Mouse (Mus musculus) megakaryocyte, adult 5-6 weeks (primary cell): ENCODE data around the gene 2010111I01Rik. TPM values are rescaled to one million over a fixed set of nuclear protein-coding genes. Genes with fewer than 3 reads are reported as not detected.

Source experiments
- ATAC-seq: 2 replicates; pipeline ENCODE4 v1.8.0; 2016; ENCODE audit warnings: mild to moderate bottlenecking, inconsistent platforms; ENCODE audit not compliant: poor library complexity, severe bottlenecking
- total RNA-seq, 2 experiments: library from RNA; stranded (forward) in 1 of 2; stranded (reverse) in 1 of 2; fragments of 153-499, 151-499 nt in 1 of 2; fragments of 221-1000, 200-1000 nt in 1 of 2; gene quantifications; 2 replicates each; pipeline versions ENCODE4 v1.2.3 to v1.2.4; 2015 to 2017

The 2010111I01Rik gene
- total RNA-seq, 2 experiments from 2014 or later, result 18.1 to 21.5 TPM

DNA sequence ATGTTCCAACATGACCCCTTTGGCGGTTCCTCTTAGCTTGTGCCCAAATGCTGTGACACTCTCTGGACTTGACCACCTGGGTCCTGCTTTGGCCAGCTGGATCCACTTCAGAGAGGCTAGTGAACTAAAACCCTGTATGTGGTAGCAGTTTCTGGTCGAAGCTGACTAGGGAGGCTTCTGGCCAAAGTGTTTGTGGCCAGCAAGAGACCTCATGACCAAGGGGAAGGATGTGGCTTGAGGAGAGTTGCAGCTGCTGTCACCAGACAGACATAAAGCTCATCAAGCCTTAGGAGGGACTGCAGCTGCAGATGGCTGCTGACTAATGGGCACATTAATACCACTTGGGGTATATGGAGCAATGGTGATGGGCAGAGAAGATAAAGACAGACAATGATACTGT, 143.9 kb downstream of the 2010111I01Rik start:
- peak; percentile 80 for ATAC-seq

GRCm38 (mm10) chr13:63111297-63112042, 146.8 kb downstream of the 2010111I01Rik start:
- no peak for ATAC-seq

GRCm38 (mm10) chr13:63112043-63112597, 147.4 kb downstream of the 2010111I01Rik start:
- no peak for ATAC-seq

DNA sequence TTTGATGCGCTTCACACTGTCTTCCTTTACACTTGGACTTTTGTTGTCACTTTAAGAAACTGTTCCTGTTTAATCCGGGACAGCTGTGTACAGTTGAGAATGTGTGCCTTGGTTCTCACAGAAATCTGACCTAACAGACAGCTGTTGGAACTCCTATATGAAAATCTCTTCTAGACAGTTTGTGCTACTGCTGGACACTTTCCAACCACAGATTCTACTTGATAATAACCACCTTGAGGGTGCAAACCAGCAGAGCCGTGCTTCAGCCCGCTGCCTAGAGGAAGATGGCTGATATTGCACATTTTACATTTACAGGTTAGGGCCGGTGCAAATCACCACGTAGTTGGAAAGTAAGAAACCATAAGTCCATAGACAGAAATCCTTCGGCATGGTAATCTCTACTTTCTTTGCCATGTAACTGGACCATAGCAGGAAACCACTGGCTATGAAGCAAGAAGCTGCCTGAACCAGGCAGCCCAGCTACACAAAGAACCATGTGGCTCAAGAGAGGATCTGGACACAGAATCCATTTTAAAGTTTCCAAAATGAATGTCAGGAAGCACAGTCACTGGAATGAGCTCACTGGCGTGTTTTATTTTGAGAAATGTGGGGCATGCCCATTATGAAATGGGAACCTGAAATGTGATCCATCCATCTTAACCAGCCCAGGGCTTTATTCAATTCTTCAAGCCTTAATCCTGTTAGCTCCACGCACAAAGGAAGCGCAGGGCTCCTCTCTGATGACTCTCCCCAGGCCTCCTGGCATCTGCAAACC, 148.1 kb downstream of the 2010111I01Rik start:
- peak; percentile 55 for ATAC-seq

DNA sequence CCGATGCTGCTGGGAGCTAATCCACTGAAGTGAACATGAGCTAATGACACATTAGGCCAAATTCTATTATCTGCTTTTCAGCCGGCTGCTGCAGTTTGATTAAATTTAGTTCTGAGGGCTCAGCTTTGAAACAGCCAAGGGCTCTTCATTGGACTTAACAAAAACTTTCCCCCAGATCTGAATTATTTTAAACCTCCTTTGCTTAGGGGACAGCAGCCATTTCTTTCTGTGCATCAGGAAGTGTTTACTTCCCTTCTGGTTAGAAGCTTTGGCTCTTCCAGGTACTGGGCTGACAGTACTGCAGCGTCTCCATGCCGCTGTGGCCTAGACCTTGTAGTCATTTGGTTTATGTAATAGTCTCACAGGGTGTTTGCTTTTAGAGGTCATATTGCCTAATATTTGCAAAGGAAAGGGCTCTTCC, 149.2 kb downstream of the 2010111I01Rik start:
- ATAC-seq, result no peak

DNA sequence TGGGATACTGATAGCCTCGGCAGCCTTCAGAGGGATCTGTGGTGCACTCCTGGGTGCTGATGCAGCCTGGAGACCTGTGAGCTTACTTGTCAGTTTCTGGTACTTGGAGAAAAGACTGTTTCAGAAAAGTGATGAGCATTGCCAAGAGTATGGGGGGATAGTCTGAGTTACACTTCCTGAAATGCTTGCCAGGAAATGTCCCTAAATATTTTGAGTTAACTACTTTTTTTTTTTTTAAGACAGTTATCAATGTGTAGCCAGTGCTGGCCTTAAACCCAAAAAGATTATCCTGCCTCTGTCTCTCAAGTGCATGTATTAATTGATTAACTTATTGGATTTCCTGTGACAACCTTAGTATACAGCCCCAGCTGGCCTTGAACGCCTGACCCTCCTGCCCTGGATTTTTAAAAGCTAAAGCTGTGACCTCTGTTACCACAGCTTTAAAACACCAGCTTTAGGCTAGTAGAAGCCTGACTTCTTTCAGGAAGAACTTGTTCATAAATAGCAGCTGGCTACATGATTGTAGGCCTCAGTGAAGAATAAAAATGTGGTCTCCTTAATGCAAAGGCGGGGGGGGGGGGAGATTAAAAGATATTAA, 150.6 kb downstream of the 2010111I01Rik start:
- no peak for ATAC-seq

DNA sequence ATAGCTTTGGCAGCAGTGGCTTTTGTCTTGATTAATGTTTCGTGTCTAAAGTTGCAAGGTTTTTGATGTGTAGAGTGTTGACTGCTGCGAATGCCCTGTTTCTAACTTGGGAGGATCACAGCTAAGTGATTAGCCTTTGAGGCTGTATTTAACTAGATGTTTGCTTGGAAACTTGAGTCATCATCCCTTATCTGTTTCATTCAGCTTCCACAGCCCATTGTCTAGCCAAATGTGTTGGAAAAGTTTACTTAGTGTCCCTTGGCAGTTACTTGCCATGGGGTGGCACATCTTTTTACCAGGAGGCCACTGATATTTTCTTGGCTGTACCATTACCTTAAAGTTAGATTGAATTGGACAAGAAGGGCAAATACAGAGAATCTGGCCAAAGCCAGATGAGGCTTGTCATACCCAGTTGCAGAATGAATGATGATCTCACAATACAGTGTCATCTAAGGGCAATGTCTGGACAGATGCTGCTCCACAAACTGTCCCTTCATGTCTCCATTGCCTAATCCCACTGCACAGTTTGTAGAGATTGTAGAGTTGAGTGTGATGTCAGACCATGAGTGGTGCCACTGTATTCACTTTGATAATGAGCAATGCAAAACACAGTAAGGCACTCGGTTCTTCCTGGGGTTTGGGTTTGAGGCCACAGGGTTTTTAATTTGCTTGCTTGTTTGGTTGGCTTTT, 152.9 kb downstream of the 2010111I01Rik start:
- no peak for ATAC-seq

GRCm38 (mm10) chr13:63118682-63119081, 154.0 kb downstream of the 2010111I01Rik start:
- ATAC-seq, result no peak

- no peak for ATAC-seq
These were observed 155.6 kb downstream of the 2010111I01Rik start for GRCm38 (mm10) chr13:63120296-63120695.

GRCm38 (mm10) chr13:63121747-63122146, 157.1 kb downstream of the 2010111I01Rik start:
- no peak for ATAC-seq

DNA sequence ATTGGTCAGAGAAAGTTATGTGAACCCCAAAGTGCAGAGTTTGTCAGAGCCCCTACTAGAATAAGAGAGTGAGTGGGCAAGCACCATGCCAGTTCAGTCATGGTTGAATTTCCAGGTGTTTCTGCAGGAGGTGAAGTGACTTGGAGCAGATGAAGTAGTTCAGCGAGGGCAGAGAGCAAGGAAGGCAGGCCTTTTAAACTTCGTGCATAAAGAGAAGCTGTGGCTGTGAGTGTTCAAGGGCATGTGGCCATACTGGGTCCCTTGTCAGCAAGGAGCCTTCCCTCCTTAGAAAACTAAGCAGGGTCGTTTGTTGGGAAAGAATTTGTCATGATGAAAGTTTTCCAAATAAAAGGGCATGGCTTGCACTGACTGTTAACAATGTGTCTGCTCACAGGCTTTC, 161.5 kb downstream of the 2010111I01Rik start:
- no peak for ATAC-seq

- no peak for ATAC-seq
These were observed 162.8 kb downstream of the 2010111I01Rik start for GRCm38 (mm10) chr13:63127516-63127915.

DNA sequence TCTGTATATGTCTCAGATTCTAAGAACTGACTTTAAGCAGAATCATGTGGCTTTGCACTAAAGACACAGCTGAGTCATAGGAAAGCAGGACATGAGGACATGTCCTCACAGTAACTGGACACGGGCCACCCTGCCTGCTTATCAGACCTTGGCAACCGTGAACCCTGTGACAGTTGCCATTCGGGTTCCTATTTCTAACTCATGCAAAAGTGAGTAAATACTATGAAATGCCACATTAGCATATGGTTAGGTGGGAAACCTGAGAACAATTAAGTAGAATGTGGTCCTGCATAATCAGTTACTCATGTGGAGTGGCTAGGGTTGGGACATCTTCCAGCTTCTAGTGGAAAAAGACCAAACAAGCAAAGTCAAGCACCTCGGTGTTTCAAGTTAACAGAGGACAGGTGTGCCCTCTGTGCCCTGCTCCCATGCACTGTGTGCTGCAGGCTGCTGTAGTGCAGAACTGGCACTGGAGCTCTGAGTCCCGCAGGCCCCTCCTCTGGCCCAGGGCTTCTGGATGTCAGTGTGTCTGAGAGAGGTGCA, 170.3 kb downstream of the 2010111I01Rik start:
- ATAC-seq, result no peak

GRCm38 (mm10) chr13:63135994-63136393, 171.3 kb downstream of the 2010111I01Rik start:
- no peak for ATAC-seq

DNA sequence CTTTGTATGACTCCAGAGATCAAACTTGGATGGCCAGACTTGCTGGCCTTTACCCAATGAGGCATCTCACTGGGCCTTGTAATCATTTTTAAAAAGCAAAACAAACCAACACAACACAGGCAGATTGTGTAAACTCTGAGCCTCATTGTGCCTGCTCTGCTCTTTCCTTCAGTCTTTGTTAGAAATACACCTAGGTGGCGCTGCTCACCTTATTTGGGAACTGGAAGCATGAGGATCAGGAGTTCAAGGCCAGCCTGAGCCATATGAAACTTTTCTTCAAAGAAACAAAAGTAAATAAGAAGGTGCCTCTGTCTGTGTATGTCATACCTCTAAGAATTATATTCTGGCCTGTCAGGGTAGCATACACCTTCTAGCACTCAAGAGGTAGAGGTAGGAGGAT, 172.1 kb downstream of the 2010111I01Rik start:
- no peak for ATAC-seq

DNA sequence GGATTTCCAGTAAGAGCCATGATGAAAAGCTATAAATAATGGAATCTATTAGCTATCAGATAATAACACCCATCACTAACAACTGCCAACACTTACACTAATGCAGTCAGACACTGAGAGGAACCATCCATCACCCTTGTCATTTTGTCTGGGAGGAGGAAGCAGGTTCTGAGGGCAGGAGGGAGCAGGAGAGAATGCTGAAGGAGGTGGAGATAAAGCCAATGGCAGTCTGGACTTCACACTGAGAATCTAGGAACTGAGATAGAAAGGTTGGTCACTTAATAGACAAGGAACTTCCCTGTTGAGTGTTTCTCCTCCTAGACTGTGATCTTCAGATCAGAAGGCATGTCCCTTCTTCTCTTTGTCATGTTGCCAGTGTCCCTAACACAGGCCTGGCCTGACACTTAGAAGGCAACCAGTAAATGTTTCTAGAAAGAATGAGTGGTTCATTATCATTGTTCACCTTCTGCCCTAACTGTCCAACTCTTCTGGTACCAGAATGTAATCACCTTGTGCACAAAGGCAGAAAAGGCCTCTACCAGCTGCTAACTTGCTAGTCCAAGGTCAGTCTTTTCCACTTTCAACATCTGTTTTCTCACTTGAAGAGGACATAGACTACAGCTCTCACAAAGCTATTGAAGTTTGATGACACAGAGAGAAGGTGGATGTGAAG, 173.8 kb downstream of the 2010111I01Rik start:
- no peak for ATAC-seq

DNA sequence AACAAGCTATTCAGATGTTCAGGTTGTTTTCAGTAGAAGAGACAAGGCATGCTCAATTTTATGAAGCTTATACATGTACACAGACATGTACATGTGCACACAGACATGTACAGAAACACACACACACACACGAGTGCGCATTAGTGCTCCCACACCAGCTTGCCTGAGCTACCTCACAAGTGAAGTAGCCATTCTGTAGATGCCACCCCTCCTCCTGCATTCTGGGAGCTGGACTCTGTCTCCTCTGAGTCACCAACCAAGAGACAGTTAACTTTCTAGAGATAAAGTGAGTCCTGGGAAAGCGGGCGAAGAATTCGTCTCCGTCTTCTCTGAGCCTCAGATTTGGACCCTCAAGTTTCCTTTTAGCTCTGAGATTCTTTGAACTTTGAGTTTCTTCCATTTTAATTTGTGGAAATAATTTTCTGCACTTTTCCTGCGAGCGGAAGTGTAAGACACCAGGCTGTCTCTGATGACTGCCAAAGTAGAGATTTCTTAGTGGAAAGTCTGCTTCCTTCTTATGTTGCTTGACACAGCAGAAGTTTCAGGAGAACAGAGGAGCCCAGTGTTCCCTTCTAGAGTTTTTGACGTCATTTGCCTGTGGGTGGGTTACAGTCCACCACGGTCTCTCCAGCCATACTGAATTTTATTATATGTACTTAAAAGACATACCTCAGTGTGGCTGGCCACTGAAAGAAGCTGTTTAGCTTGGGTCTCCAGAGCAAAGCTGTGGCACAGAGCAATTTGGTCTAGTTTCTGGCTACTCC, 175.0 kb downstream of the 2010111I01Rik start:
- ATAC-seq, result no peak

DNA sequence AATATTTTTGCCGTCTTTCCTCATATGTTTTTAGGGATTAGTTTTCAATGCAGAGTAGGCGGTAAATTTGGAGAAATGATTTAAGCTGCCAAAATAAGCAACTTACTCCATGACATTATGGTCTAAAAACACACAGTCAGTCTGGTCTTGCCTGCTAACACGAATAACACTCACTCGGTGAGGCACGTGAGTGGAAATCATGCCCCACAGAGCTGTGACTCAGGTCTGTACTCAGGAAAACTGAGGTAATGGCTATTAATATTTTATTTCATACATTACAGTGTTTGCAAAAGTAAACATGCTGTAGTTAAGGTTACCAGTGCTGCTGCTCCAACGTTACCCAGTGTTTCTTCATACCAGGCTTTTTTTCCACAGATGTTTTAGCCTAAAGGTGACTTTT, 176.1 kb downstream of the 2010111I01Rik start:
- ATAC-seq, result no peak

DNA sequence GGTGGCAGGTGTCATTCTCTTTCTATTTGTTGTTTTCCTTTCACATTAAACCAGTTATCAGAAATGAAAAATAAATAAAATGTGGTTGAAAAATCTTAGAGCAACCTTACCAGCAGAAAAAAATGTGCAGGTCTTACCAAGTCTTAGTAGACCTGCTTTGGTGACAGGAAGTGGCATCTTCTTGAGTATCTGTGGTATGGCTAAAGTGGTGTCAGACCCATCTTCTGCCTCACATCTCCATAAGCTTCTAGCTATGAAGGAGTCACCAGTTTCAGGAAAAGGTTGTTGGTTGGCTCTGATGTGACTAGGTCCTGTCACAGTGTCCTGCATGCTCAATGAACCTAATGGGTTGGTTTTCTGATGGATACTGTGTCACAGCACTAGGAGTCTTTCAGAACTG, 176.6 kb downstream of the 2010111I01Rik start:
- no peak for ATAC-seq
